Mouse (Mus musculus) adrenal gland, adult 2 months (tissue): ENCODE measurements at regions not wholly inside any gene's neighbourhood (a gene's known extent, or its start where the extent isn't known, plus 50 kb on each side); places are given as distances from the start of the nearest gene placed in this dataset.

Experiments used
- DNase-seq: peaks from one replicate; pipeline ENCODE4 v3.0.0; 2021

- no peak for DNase-seq
Observed at GRCm38 (mm10) chr5:106055221-106055620, 178.9 kb downstream of the Zfp326 start.

GRCm38 (mm10) chr5:106051026-106051425 is 174.7 kb downstream of the Zfp326 start:
- no peak for DNase-seq

- DNase-seq: no peak
Observed at GRCm38 (mm10) chr5:106044878-106045585, 168.7 kb downstream of the Zfp326 start.

- no peak for DNase-seq
Observed at GRCm38 (mm10) chr5:106038321-106038720, 162.0 kb downstream of the Zfp326 start.

GRCm38 (mm10) chr5:106036176-106036575 is 159.8 kb downstream of the Zfp326 start:
- DNase-seq: no peak

- DNase-seq: no peak
Observed at GRCm38 (mm10) chr5:106032956-106033355, 156.6 kb downstream of the Zfp326 start.

- no peak for DNase-seq
Observed at GRCm38 (mm10) chr5:106026861-106027260, 150.5 kb downstream of the Zfp326 start.

GRCm38 (mm10) chr5:106004292-106004917 is 128.0 kb downstream of the Zfp326 start:
- no peak for DNase-seq

- DNase-seq: no peak
Observed at GRCm38 (mm10) chr5:106003321-106004291, 127.2 kb downstream of the Zfp326 start.

- no peak for DNase-seq
Observed at GRCm38 (mm10) chr5:106002330-106002729, 126.0 kb downstream of the Zfp326 start.

GRCm38 (mm10) chr5:105994218-105994617 is 117.9 kb downstream of the Zfp326 start:
- DNase-seq: no peak

- DNase-seq: no peak
Observed at GRCm38 (mm10) chr5:105993066-105993760, 116.8 kb downstream of the Zfp326 start.

GRCm38 (mm10) chr5:105990777-105991176 is 114.4 kb downstream of the Zfp326 start:
- DNase-seq: no peak

- DNase-seq: peak; percentile 7
Observed at GRCm38 (mm10) chr5:105986401-105986800, 110.0 kb downstream of the Zfp326 start.

- no peak for DNase-seq
Observed at GRCm38 (mm10) chr5:105983131-105983530, 106.8 kb downstream of the Zfp326 start.

- no peak for DNase-seq
Observed at GRCm38 (mm10) chr5:105976746-105977145, 100.4 kb downstream of the Zfp326 start.

- DNase-seq: no peak
Observed at GRCm38 (mm10) chr5:105976076-105976475, 99.7 kb downstream of the Zfp326 start.

- peak; percentile 5 for DNase-seq
Observed at GRCm38 (mm10) chr5:105975275-105976011, 99.1 kb downstream of the Zfp326 start.

- DNase-seq: no peak
Observed at GRCm38 (mm10) chr5:105974576-105975177, 98.3 kb downstream of the Zfp326 start.
